Mouse (Mus musculus) spleen, postnatal 10 days (tissue): ENCODE results near the gene Bmt2.
A peak's percentile ranks its signal among the peaks of the same experiment; 100 is the strongest.

Experiments
- DNase-seq, 2 experiments: peaks; one replicate each; pipeline ENCODE4 v3.0.0; 2021 to 2022; ENCODE audit warnings: low spot score in 2 of 2

Gene Bmt2

DNA sequence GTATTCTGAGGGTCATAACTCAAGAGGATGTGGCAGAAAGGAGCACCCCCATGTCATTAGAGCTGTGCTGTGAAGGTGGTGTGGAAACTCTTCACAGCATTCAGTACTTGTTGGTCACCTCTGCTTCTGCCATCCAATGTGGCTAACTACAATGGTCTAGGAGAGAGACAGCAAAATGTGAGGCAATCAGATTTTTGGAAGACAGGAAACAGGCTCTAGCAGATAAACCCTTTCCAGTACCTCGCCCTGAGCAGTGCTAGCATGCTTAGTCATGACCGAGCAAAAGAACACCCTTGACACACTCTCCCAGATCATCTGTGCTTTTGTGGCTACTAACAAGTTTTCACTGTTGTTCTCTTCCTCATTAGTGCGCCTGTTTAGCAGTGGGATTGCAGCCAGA lies 60.7 kb downstream of the Bmt2 start:
- DNase-seq, result no peak

DNA sequence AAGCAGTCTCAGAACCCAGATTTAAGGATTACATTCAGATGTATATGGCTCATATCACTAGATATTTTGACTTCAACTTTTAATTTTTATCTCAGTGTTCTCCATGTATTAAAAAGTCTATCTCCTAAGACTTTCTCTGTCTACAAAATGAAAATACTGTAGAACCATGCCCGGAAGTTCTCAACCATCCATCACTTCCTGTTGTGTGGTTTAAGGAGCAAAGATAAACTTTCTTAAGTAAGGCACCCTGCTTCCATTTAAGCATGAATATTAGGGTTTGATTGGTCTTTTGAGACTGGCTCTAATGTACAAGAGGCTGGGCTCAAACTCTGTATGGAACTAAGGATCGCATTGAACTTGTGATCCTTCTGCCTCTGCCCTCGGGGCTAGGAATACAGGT lies 63.2 kb downstream of the Bmt2 start:
- no peak for DNase-seq

DNA sequence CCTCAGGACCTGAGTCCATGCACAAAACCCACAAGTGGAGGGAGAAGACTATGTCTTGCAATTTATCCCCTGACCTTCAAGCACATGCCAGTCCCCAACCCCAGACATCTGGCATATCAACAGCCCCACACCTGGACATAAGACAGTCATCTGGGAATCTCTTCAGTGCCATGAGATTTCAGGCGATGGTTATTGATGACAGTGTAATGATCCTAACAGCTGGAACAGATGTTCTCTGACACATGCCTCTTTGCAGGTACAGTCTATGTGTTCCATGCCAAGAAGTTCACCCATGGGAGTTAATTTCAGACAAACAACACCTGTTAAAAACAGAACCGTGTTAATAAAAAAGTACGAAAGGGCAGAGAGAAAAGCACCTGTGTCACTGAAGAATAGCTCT lies 64.1 kb downstream of the Bmt2 start:
- DNase-seq, result no peak

DNA sequence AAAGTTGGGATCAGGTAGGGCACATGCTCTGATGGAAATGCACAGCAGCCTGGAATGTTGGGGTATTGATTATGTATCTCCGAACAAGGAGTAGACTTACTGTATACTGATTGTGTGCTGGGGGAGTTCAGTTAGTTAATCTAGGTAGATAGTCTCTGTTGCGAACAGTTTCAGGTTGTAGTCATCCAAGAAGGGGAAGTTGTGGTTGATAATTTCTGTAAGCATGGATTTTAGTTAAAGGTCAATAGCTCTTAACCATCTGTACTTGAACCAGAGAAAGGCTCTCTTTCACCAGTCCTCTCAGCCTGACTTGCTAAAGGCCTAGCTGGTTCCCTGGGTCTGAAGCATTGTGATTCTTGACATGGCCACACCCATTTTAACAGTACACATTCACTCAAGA lies 66.9 kb downstream of the Bmt2 start:
- no peak for DNase-seq

DNA sequence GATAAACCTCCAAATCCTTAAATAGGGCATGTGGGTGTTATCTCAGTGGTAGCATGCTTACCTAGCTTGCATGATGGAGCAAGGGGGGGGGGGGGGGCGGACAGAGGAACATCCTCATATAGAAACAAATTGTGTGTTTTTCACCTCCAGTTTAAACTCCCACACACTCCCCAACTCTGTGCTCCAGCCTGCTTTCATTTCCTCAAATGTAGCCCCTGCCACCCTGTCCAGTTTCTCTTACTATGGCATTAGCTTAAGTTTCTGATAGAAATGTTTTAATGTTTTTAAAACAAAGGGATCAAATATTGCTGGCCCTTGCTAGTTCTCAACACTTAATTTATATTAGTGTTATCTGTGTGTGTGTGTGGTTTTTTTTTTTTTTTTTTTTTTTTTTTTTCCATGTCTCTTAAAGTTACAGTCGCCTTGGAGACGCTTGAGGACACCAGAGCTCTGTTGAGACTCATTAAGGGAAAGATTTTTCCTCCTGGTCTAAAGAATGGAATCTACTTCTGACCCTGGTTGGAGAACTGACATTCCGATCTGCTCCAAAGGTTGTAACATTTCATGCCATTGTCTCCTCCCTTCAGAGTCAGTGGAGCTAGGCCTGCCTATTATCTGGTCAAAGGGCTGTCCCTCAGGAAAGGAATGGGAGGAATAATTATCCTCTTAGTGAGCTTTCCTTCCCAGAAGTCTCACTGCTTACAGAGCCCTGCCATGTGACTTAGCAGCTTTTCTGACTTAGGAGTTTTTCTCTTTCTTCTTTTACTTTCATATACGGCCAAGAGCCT lies 68.2 kb downstream of the Bmt2 start:
- DNase-seq, result no peak

DNA sequence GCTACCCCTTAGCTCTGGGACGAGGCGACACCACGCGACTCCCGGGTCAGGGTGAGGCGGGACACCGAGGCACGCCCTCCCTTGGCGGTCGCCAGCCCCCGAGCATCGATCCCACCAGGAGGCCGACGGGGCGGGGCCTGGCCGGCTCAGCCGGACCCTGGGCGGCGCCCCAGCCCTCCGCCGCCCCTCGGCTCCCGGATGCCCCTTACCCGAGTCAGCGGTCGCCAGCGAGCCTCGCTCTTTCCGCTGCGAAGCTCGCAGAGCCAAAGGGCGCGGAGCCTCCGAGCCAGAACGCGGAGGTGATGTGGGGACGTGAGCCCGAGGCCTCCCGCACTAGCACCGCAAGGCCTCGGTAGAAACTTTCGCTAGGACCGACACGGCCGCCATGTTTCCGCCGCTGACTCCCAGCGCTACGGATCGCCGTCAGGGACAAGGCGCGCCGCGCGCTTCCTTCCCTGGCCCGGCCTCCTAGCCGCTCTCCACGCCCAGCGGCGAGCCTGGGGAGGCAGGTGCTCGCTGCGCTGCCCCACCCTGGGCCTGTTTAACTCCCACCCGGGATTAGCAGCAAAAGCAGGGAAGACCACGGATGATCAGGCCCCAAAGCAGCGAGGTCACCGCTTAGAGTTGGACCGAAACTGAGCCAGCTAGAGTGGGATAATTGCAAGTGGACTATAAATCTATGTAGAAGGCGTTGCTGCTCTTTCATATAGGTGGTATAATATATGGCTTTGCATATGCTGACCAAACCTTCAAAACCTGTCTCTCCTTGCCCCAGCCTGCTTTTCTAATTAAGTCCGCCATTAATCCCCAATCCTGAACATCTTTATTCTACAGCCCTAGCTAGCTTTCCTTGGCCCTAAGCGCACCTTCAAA lies 69.9 kb downstream of the Bmt2 start, which contains the start of gene Tmem168:
Gene Tmem168, minus strand, starts transcription at position 480 of the 873 bp plus-strand sequence.
- peak; percentile 92 to 95 for DNase-seq

DNA sequence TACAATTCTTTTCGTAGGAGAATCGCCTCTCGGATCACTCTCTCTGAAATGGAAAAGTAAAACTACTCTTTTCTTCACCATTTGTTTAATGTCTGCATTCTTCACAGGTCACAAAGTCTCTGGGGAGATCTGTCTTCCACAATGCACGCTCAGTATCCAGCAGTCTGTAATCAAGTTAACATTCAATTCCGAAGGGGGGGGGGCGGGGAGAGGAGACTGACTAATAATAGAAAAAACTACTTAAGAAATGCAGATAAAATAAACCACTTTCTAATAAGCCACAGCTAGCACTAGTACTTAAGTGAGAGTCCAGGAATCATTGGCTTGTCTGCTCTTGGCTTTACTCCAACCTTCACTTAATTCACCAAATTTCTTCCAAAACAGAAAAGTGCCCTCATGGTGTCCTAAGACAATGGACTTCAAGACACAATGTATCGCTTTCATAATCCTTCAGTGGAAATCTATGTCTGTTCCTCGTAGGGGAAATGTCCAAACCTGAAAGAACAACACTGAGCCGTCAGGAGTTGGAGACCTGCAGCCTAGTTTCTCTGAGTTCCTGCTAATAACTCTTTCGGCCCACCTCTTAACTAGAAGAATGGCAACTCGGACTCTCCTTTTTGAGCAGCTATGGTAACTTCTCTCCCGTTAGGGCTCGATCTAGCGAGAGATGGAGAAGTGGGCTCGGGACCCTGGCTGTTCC lies 70.7 kb downstream of the Bmt2 start:
- DNase-seq, result no peak

DNA sequence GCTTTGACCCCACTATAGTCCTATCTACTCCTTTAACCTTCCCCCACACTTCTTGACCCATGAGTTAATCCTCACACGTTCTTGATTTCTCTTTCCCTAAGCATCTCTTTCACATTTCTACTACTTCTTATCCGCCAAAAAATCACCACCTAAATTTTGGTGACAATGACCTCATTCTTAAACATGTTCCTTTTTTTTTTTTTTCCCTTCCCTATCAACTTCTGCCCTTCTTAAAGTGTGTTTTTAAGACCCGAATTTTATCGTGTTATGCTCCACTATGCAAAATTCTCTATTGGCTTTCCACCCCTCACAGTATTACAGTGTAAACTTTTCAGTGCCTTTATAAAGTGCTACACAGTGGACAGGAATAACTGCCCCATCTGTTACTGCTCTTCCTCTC lies 71.4 kb downstream of the Bmt2 start:
- DNase-seq, result no peak

DNA sequence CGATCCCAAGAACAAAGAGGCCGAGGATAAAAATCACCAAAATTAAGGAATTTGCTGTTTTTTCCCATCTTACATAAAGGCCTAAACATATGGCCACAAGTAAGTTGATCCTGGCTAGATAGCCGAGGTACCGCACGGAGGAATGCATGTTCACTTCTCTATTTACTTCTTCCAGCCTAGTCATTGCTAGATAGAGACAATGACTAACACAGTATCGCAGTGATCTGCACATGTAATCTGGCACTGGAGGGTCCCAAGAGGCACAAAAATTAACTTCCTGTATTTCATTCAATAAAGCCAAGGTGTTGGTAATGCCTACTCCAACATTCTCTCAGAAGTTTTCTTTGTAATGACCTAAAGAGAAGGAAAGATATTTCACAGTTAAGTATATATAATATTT lies 74.6 kb downstream of the Bmt2 start:
- no peak for DNase-seq

DNA sequence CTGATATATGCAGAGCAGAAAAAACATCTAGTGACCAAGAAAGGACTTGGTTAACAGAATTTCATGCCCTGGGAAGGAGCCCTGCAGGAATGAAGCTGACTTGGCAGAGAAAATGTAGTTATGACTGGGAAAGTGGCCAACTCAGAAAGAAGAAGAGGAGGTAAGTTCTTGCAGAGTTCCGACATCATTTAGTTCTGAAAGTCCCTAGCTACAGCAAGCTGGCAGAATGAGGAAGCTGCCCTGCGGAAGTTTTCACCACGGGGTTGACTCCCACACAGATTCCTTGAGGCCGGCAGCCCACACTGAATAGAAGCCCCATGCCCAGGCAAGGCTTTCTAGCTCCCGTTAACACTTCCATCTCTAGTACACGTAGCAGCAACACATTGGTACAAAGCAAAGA lies 76.2 kb downstream of the Bmt2 start:
- DNase-seq, result peak in 1 of 2 experiments; percentile 45

DNA sequence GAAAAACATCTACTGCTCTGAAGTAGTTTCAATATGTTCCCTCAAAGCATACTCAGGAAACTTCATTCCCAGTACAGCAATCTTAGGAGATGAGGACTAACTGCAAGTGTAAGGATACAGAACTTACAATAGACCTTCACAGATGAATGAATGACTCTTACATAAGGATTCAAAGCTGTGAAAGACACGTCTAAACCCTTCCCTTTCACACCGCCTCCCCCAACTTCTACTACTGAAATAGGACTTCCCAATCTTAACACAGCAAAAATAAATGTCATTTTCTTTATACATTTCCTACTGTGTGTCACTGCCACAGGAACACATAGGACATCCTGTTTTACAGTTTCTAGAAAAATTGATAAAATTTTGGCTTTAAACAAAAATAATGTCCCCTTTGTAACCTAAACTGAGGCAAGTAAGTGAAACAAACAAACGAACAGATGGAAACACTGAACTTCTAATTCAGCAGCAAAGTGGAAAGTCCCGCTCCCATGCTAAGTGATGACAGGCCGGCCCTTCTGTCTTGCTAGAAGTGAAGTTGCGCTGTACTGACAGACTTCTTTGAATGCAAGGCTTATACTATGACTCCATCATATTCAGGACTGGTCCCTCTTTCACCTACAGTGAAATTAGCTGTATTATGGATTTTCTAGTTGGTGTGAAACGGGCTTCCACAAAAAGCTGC lies 79.4 kb downstream of the Bmt2 start:
- no peak for DNase-seq

DNA sequence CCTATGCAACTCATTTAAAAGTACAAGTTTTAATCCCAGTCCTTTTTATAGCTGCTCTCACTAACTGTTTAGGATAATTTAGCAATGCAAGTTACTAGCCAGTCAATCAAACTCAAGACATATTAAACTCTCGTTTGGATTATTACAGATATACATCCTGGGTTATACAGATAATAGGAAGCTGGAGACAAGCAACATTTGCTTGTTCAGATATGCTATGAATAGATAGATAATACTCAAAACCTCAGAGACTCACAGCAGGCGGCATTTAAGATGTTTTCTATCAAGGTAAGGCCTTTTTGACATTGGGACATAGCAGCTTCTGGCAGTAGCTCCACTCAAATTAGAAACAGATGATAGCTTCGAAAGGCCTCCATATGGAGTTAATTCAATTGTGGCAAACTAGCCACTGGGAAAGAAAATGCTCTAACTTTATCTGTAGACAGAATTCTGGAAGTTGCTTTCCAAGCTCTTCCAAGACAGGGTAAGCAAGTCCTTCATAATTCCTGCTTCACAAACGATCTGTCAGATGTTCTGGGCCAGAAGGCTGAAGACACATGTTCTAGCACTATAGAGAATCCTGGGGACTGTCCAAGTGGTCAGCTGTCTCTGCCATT lies 84.9 kb downstream of the Bmt2 start:
- no peak for DNase-seq

DNA sequence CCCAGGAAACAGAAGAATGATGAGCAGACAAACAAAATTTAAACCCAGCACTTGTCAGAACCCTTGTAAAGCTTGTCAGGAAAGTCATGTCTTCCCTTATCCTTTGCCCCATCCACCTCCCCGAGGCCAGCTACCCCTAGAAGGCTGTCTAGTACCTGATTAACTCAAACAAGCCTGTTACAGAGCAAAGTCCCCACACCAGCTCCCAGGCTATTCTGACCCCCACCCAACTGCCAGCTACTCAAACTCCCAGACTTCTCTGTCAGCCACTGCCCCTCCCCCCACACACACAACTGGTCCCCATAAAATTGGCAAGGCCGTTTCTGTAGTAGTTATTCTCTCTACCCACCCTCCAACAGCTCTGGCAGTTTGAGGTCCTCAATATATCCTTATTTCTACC lies 91.2 kb downstream of the Bmt2 start:
- DNase-seq, result no peak

DNA sequence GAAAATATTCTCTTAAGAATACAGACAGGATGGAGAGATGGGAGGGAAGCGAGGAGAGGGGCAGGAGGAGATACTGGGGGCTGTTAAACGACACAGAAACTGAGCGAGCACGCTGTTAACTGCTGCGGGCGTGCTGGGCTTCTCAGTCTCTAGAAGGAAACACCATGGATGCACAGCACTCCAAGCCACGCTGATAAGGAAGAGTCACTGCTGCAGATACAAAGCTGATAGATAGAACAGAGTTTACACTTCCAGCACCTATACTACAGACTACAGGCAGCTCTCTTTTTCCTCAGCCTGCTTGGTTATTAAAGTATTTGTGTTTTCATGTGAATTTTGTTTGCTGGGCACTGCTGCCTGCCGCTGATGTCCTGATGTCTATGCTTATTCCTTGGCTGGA lies 91.6 kb downstream of the Bmt2 start:
- no peak for DNase-seq

DNA sequence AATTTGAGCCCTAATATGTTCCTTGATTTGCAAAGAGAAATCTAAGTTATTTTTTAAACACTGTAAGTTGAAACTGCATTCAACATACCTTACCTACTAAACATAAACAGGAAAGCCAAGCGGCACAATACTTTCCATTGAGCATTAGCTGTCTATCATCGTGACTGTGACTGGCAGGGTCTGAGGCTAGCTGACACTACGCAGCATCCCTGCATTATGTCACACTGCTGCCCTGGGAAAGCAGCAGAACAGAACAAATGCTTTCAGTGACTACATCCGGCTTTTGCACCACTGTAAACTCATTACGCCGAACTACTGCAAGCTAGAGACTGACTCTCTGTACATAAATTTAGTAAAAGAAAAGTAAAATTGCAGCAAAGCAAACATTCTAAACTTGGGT lies 93.0 kb downstream of the Bmt2 start:
- DNase-seq, result no peak

DNA sequence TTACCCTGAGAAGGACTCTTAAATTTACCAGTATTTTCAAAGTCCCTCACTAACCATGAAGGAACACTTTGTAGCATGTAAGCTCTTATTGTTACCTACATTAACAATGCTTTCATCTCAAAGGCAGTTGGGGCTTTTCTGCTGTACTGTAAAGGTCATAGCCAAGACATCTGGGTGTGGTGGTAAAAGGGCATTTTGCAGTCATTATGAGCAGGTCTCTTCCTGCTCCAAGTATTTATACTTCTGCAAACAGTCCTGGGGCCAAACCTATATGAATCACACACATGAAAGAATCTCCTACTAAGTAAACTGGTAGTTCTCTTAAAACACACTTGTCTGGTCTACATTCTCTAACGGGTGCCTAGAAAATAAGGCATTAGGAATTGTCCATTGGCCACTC lies 95.7 kb downstream of the Bmt2 start:
- DNase-seq, result no peak
